Comparison of ENCODE assay signal across 7 mouse cellular contexts in genomic region chr8:79398994-79399650, GRCm38 (mm10). TPM values are rescaled to one million over a fixed set of nuclear protein-coding genes. Genes with fewer than 3 reads are reported as not detected.
DNase-seq lines count a peak whose midpoint lies in the region; ATAC-seq and TF ChIP-seq lines count a peak whose summit lies in the region.

TSS of gene Smad1 (minus strand) at chr8:79399518.

- H3K36me3 ChIP-seq in heart, embryonic 12.5 days, result no peaks in the 10 kb centered on the region
- no peaks in the 10 kb centered on the region for H3K36me3 ChIP-seq in kidney, postnatal 0 days (ENCODE audit: insufficient read depth, low read length)
- H3K36me3 ChIP-seq in liver, adult 2 months (ENCODE audit: control insufficient read depth, insufficient read depth, low read length), result no peaks in the 10 kb centered on the region

- peaks cover 27% of the 10 kb centered on the region; the same call in 1 of the 2 replicates for H3K79me2 ChIP-seq in liver, adult 2 months (ENCODE audit: control insufficient read depth, insufficient read depth, low read length)

- peak; percentile 90 for ATAC-seq in heart, embryonic 12.5 days (ENCODE audit: insufficient number of reproducible peaks, low FRiP score)
- peak; percentile 94 for ATAC-seq in kidney, postnatal 0 days (replicated peaks; ENCODE audit: low FRiP score, low read depth)
- ATAC-seq in monocyte, adult 5-6 weeks (replicated peaks; ENCODE audit: insufficient number of reproducible peaks, low FRiP score, low TSS enrichment, poor library complexity, severe bottlenecking), result peak; percentile 82

- H3K4me3 ChIP-seq in bone marrow, adult 2 months (replicated peaks; ENCODE audit: control insufficient read depth, low read depth, low read length), result peak within 1 kb of the TSS; percentile 69
- H3K4me3 ChIP-seq in embryonic fibroblast, embryonic 13.5 days (ENCODE audit: insufficient read depth, low read length), result peak within 1 kb of the TSS; percentile 84
- peak within 1 kb of the TSS; percentile 98 for H3K4me3 ChIP-seq in heart, embryonic 12.5 days
- peak within 1 kb of the TSS; percentile 86 for H3K4me3 ChIP-seq in kidney, postnatal 0 days (replicated peaks; ENCODE audit: low read depth, low read length)
- H3K4me3 ChIP-seq in liver, adult 2 months (ENCODE audit: insufficient read depth, low read depth, low read length), result peak within 1 kb of the TSS; percentile 85

- peaks cover 6% of the 10 kb centered on the region; the same call in 1 of the 2 replicates for H3K9me3 ChIP-seq in heart, embryonic 12.5 days (replicated peaks)
- H3K9me3 ChIP-seq in kidney, postnatal 0 days (replicated peaks; ENCODE audit: low read length), result no peaks in the 10 kb centered on the region

- peak; percentile 95 for DNase-seq in kidney, postnatal 0 days (ENCODE audit: low spot score)
- peak; percentile 79 for DNase-seq in liver, adult 2 months (ENCODE audit: extremely low read depth, low read depth, low spot score)
- DNase-seq in spleen, postnatal 36 days (ENCODE audit: low spot score in 2 of 2), result peak; percentile 75 to 77

- under 1% methylated on average over 77 of the region's 80 CpGs for WGBS in bone marrow, adult 2 months
- WGBS in heart, embryonic 12.5 days, result under 1% methylated on average over 79 of the region's 80 CpGs
- 0% methylated on average over 53 of the region's 80 CpGs for WGBS in kidney, postnatal 0 days
- WGBS in liver, adult 2 months, result under 1% methylated on average over 69 of the region's 80 CpGs

- H3K4me2 ChIP-seq in heart, embryonic 12.5 days, result peak within 1 kb of the TSS; percentile 70
- peak within 1 kb of the TSS; percentile 68 for H3K4me2 ChIP-seq in kidney, postnatal 0 days (ENCODE audit: low read length)

- H3K4me1 ChIP-seq in bone marrow, adult 2 months (ENCODE audit: control insufficient read depth, insufficient read depth, low read length), result no peaks in the 10 kb centered on the region; the same call in 1 of the 2 replicates
- peaks cover 3% of the 10 kb centered on the region for H3K4me1 ChIP-seq in embryonic fibroblast, embryonic 13.5 days (ENCODE audit: control insufficient read depth, insufficient read depth, low read length)
- peaks cover 22% of the 10 kb centered on the region for H3K4me1 ChIP-seq in heart, embryonic 12.5 days (replicated peaks)
- H3K4me1 ChIP-seq in kidney, postnatal 0 days (replicated peaks; ENCODE audit: insufficient read depth, low read length), result peaks cover 11% of the 10 kb centered on the region
- peaks cover 12% of the 10 kb centered on the region for H3K4me1 ChIP-seq in liver, adult 2 months (ENCODE audit: control insufficient read depth, insufficient read depth, low read length)

- peak; percentile 59; the same call in 1 of the 2 replicates for TF ChIP-seq POLR2A in bone marrow, adult 2 months (IDR thresholded peaks at IDR 0.05; ENCODE audit: borderline replicate concordance, control insufficient read depth, low read depth, low read length)
- peak; percentile 92 for TF ChIP-seq POLR2A in embryonic fibroblast, embryonic 13.5 days (IDR thresholded peaks at IDR 0.05; ENCODE audit: low read depth, low read length)
- TF ChIP-seq POLR2A in liver, adult 2 months (IDR thresholded peaks at IDR 0.05; ENCODE audit: extremely low read depth, insufficient read depth, low read length), result peak; percentile 86

- H3K9ac ChIP-seq in heart, embryonic 12.5 days, result peak within 1 kb of the TSS; percentile 98
- peak within 1 kb of the TSS; percentile 99 for H3K9ac ChIP-seq in kidney, postnatal 0 days (ENCODE audit: low read depth, low read length)
- peak within 1 kb of the TSS; percentile 90 for H3K9ac ChIP-seq in liver, adult 2 months (ENCODE audit: low read depth, low read length)

- H3K27me3 ChIP-seq in heart, embryonic 12.5 days (replicated peaks), result no peaks in the 10 kb centered on the region
- H3K27me3 ChIP-seq in kidney, postnatal 0 days (ENCODE audit: insufficient read depth, low read length), result no peaks in the 10 kb centered on the region
- no peaks in the 10 kb centered on the region for H3K27me3 ChIP-seq in liver, adult 2 months (ENCODE audit: control insufficient read depth, insufficient read depth, low read length)

- TF ChIP-seq CTCF in bone marrow, adult 2 months (IDR thresholded peaks at IDR 0.05; ENCODE audit: control insufficient read depth, insufficient read depth, low read length), result no peak
- no peak for TF ChIP-seq CTCF in embryonic fibroblast, embryonic 13.5 days (IDR thresholded peaks at IDR 0.05; ENCODE audit: borderline replicate concordance, insufficient read depth, low read length)
- TF ChIP-seq CTCF in kidney, postnatal 0 days (IDR thresholded peaks at IDR 0.05; ENCODE audit: low read depth), result no peak
- no peak for TF ChIP-seq CTCF in liver, adult 2 months (IDR thresholded peaks at IDR 0.05; ENCODE audit: low read depth, low read length)

- peak within 1 kb of the TSS; percentile 73 for H3K27ac ChIP-seq in bone marrow, adult 2 months (ENCODE audit: control insufficient read depth, insufficient read depth, low read depth, low read length, poor library complexity)
- peak within 1 kb of the TSS; percentile 79 for H3K27ac ChIP-seq in embryonic fibroblast, embryonic 13.5 days (ENCODE audit: insufficient read depth, low read length)
- peak within 1 kb of the TSS; percentile 94 for H3K27ac ChIP-seq in heart, embryonic 12.5 days (ENCODE audit: poor library complexity, severe bottlenecking)
- H3K27ac ChIP-seq in kidney, postnatal 0 days, result peak within 1 kb of the TSS; percentile 96
- H3K27ac ChIP-seq in liver, adult 2 months (replicated peaks; ENCODE audit: insufficient read depth, low read depth, low read length), result peak within 1 kb of the TSS; percentile 90

RNA-seq across cellular contexts. Expression of gene Smad1, which starts in this region (rescaled TPM):
- polyA plus RNA-seq in bone marrow, adult 2 months (2011; ENCODE audit: insufficient read depth, insufficient read length, low replicate concordance, missing spikeins), result 5.3 and 5.6 TPM in 2 replicates
- polyA plus RNA-seq in embryonic fibroblast, embryonic 13.5 days (2011; ENCODE audit: insufficient read length, low read depth, missing spikeins), result 27.3 and 30.5 TPM in 2 replicates
- 28.7 and 31.5 TPM in 2 replicates for polyA plus RNA-seq in heart, embryonic 12.5 days (2016; fragmentation: Nextera tagmentation; extraction: Ambion mirVana)
- 34.3 and 36.6 TPM in 2 replicates for polyA plus RNA-seq in kidney, postnatal 0 days (2015; fragmentation: Nextera tagmentation; extraction: Ambion mirVana)
- total RNA-seq in liver, adult 2 months (2014; rRNA removed), result 10.8 and 12.0 TPM in 2 replicates
- polyA plus RNA-seq in liver, adult 2 months (2012; rRNA removed), result 17.5 and 25.5 TPM in 2 replicates
- total RNA-seq in monocyte, adult 5-6 weeks (2017), result 20.4 to 33.2 TPM (median 21.8 TPM) in 3 replicates

Comparison
In these comparisons a context has a peak if more than half of its experiments do, and no peak if none do; other contexts are left out.
1. Peak in every context shown above with its lines: DNase-seq, ATAC-seq, H3K4me3 ChIP-seq and H3K27ac ChIP-seq.